Mouse (Mus musculus) liver, embryonic 15.5 days (tissue): ENCODE results near the gene Gmip. TPM values are rescaled to one million over a fixed set of nuclear protein-coding genes. Genes with fewer than 3 reads are reported as not detected.

Experiments
- ATAC-seq: fragments of 200-750 bp; cut with Nextera tagmentation; 2 replicates; pipeline ENCODE4 v1.8.0; 2017; ENCODE audit warnings: moderate number of reproducible peaks, mild to moderate bottlenecking, moderate library complexity; ENCODE audit not compliant: insufficient read depth
- H3K27ac ChIP-seq: fragments of 300-500 bp; sonication (generic); replicated peaks from 2 replicates; pipeline ENCODE4 v1.5.1; 2015; ENCODE audit warnings: mild to moderate bottlenecking, inconsistent platforms
- H3K27me3 ChIP-seq: fragments of 300-500 bp; sonication (generic); 2 replicates; pipeline ENCODE4 v1.6.1; 2015; ENCODE audit warnings: mild to moderate bottlenecking, inconsistent platforms
- H3K36me3 ChIP-seq: fragments of 300-500 bp; sonication (generic); replicated peaks from 2 replicates; pipeline ENCODE4 v1.6.1; 2015; ENCODE audit warnings: moderate library complexity, mild to moderate bottlenecking, inconsistent platforms
- H3K4me1 ChIP-seq: fragments of 300-500 bp; sonication (generic); replicated peaks from 2 replicates; pipeline ENCODE4 v1.6.1; 2015; ENCODE audit warnings: inconsistent platforms
- H3K4me2 ChIP-seq: fragments of 300-500 bp; sonication (generic); 2 replicates; pipeline ENCODE4 v1.6.1; 2015; ENCODE audit warnings: moderate library complexity, mild to moderate bottlenecking, inconsistent platforms
- H3K4me3 ChIP-seq: fragments of 300-500 bp; sonication (generic); replicated peaks from 2 replicates; pipeline ENCODE4 v1.5.1; 2015; ENCODE audit warnings: mild to moderate bottlenecking, inconsistent platforms
- H3K9ac ChIP-seq: fragments of 300-500 bp; sonication (generic); 2 replicates; pipeline ENCODE4 v1.6.1; 2015; ENCODE audit warnings: moderate library complexity, mild to moderate bottlenecking, inconsistent platforms
- H3K9me3 ChIP-seq: fragments of 300-500 bp; sonication (generic); replicated peaks from 2 replicates; pipeline ENCODE4 v1.6.1; 2016; ENCODE audit warnings: inconsistent platforms
- WGBS: fragments of 180-500 bp; shearing (Covaris S2); methylation state at CpG from one replicate; pipeline ENCODE4 v1.1.7; 2015; ENCODE audit warnings: mixed read lengths; ENCODE audit not compliant: insufficient replicate concordance; 5-methylcytosine and 5-hydroxymethylcytosine counted together
- polyA plus RNA-seq: library from polyadenylated mRNA; unstranded; fragments of >200 nt; fragmentation: Nextera tagmentation; extraction: Ambion mirVana; gene quantifications from 2 replicates; pipeline ENCODE4 v1.2.1, GENCODE M21; 2015

The Gmip gene
- polyA plus RNA-seq, 1 experiment from 2014 or later, result 5.7 TPM

GRCm38 (mm10) chr8:69822386-69823191, 14.1 kb downstream of the Gmip start, which contains the start of gene Lpar2:
Lpar2 (plus strand) TSS chr8:69822429.
- Histone ChIP-seq H3K4me2 (peak within 1 kb of the TSS; percentile 79), H3K27me3 (peaks cover 9% of the 10 kb centered on the region; the same call in 1 of the 2 replicates), H3K4me1 (peaks cover 13% of the 10 kb centered on the region), H3K27ac (no peak within 1 kb of the TSS), H3K9ac (peak within 1 kb of the TSS; percentile 39; the same call in 1 of the 2 replicates), H3K9me3 (no peaks in the 10 kb centered on the region), H3K4me3 (peak within 1 kb of the TSS; percentile 53), H3K36me3 (peaks cover 6% of the 10 kb centered on the region)
- WGBS, result 3% methylated on average over 32 of the region's 35 CpGs
- ATAC-seq, result peak; percentile 63

GRCm38 (mm10) chr8:69826371-69826770, 17.9 kb downstream of the Gmip start:
- Histone ChIP-seq H3K9me3 (no peaks in the 10 kb centered on the region), H3K4me2 (no peak overlapping the region), H3K4me3 (no peak overlapping the region), H3K27ac (no peak overlapping the region), H3K4me1 (peaks cover 13% of the 10 kb centered on the region), H3K27me3 (peaks cover 9% of the 10 kb centered on the region; the same call in 1 of the 2 replicates), H3K9ac (no peak overlapping the region), H3K36me3 (no peaks in the 10 kb centered on the region)
- 82% methylated on average over 12 of the region's 12 CpGs for WGBS
- ATAC-seq, result no peak

GRCm38 (mm10) chr8:69832298-69832853, 23.9 kb downstream of the Gmip start, which contains the start of gene Pbx4:
Pbx4 (plus strand) TSS chr8:69832491.
- Histone ChIP-seq H3K4me2 (peak within 1 kb of the TSS; percentile 96), H3K27ac (peak within 1 kb of the TSS; percentile 53; the same call in 1 of the 2 replicates), H3K4me1 (peaks cover 19% of the 10 kb centered on the region), H3K4me3 (peak within 1 kb of the TSS; percentile 69), H3K27me3 (no peaks in the 10 kb centered on the region; the same call in 1 of the 2 replicates), H3K9ac (peak within 1 kb of the TSS; percentile 70), H3K9me3 (no peaks in the 10 kb centered on the region), H3K36me3 (no peaks in the 10 kb centered on the region)
- under 1% methylated on average over 38 of the region's 38 CpGs for WGBS
- ATAC-seq, result peak; percentile 90

- ATAC-seq, result no peak
- no peak overlapping the region for H3K4me2 ChIP-seq
These were observed 28.7 kb downstream of the Gmip start for GRCm38 (mm10) chr8:69837057-69837682.

GRCm38 (mm10) chr8:69847167-69848065, 38.9 kb downstream of the Gmip start:
- no peak for ATAC-seq
- no peaks in the 10 kb centered on the region for H3K36me3 ChIP-seq
- WGBS, result 48% methylated on average over 3 of the region's 3 CpGs

More at GRCm38 (mm10) chr8:69837057-69837682, 28.7 kb downstream of the Gmip start:
- no peaks in the 10 kb centered on the region; the same call in 1 of the 2 replicates for H3K27me3 ChIP-seq
- peaks cover 13% of the 10 kb centered on the region for H3K4me1 ChIP-seq
- H3K4me3 ChIP-seq, result no peak overlapping the region
- WGBS, result 56% methylated on average over 8 of the region's 8 CpGs
- no peaks in the 10 kb centered on the region for H3K36me3 ChIP-seq
- no peak overlapping the region for H3K9ac ChIP-seq
- H3K27ac ChIP-seq, result no peak overlapping the region
- H3K9me3 ChIP-seq, result no peaks in the 10 kb centered on the region

GRCm38 (mm10) chr8:69848951-69849350, 40.5 kb downstream of the Gmip start:
- H3K4me3 ChIP-seq, result no peak overlapping the region
- H3K9me3 ChIP-seq, result no peaks in the 10 kb centered on the region
- H3K9ac ChIP-seq, result no peak overlapping the region
- peaks cover 16% of the 10 kb centered on the region for H3K4me1 ChIP-seq
- ATAC-seq, result no peak
- H3K4me2 ChIP-seq, result no peak overlapping the region
- no peak overlapping the region for H3K27ac ChIP-seq
- no peaks in the 10 kb centered on the region for H3K27me3 ChIP-seq
- no peaks in the 10 kb centered on the region for H3K36me3 ChIP-seq
- 62% methylated on average over 8 of the region's 8 CpGs for WGBS

More at GRCm38 (mm10) chr8:69847167-69848065, 38.9 kb downstream of the Gmip start:
- Histone ChIP-seq H3K4me3 (no peak overlapping the region), H3K4me2 (no peak overlapping the region), H3K4me1 (peaks cover 16% of the 10 kb centered on the region), H3K9me3 (no peaks in the 10 kb centered on the region), H3K9ac (no peak overlapping the region), H3K27me3 (no peaks in the 10 kb centered on the region), H3K27ac (no peak overlapping the region)

- ATAC-seq, result no peak
- Histone ChIP-seq H3K27ac (no peak overlapping the region), H3K27me3 (no peaks in the 10 kb centered on the region), H3K4me3 (no peak overlapping the region), H3K4me1 (peaks cover 16% of the 10 kb centered on the region), H3K36me3 (no peaks in the 10 kb centered on the region), H3K9me3 (no peaks in the 10 kb centered on the region), H3K4me2 (no peak overlapping the region), H3K9ac (no peak overlapping the region)
- WGBS, result 25% methylated on average over 3 of the region's 3 CpGs
These were observed 41.4 kb downstream of the Gmip start for GRCm38 (mm10) chr8:69849899-69850298.

GRCm38 (mm10) chr8:69850926-69851506, 42.5 kb downstream of the Gmip start:
- 63% methylated on average over 7 of the region's 7 CpGs for WGBS
- peak overlapping the region; percentile 72 for H3K27ac ChIP-seq
- H3K4me3 ChIP-seq, result no peak overlapping the region
- no peaks in the 10 kb centered on the region for H3K36me3 ChIP-seq
- H3K4me1 ChIP-seq, result peaks cover 16% of the 10 kb centered on the region
- peak; percentile 85 for ATAC-seq
- H3K9me3 ChIP-seq, result no peaks in the 10 kb centered on the region
- H3K27me3 ChIP-seq, result no peaks in the 10 kb centered on the region
- H3K9ac ChIP-seq, result no peak overlapping the region
- peak overlapping the region; percentile 44 for H3K4me2 ChIP-seq

GRCm38 (mm10) chr8:69853869-69854268, 45.4 kb downstream of the Gmip start:
- ATAC-seq, result no peak
- H3K27me3 ChIP-seq, result no peaks in the 10 kb centered on the region
- H3K27ac ChIP-seq, result no peak overlapping the region
- WGBS, result 76% methylated on average over 10 of the region's 10 CpGs
- no peaks in the 10 kb centered on the region for H3K36me3 ChIP-seq
- no peaks in the 10 kb centered on the region for H3K9me3 ChIP-seq
- H3K4me1 ChIP-seq, result peaks cover 16% of the 10 kb centered on the region
- H3K9ac ChIP-seq, result no peak overlapping the region
- H3K4me2 ChIP-seq, result no peak overlapping the region
- H3K4me3 ChIP-seq, result no peak overlapping the region

GRCm38 (mm10) chr8:69860807-69861206, 52.3 kb downstream of the Gmip start:
- Histone ChIP-seq H3K9ac (no peak overlapping the region), H3K36me3 (no peaks in the 10 kb centered on the region), H3K4me3 (no peak overlapping the region), H3K27me3 (no peaks in the 10 kb centered on the region), H3K27ac (no peak overlapping the region), H3K9me3 (no peaks in the 10 kb centered on the region), H3K4me2 (no peak overlapping the region), H3K4me1 (peaks cover 16% of the 10 kb centered on the region)
- WGBS, result 61% methylated on average over 4 of the region's 4 CpGs
- no peak for ATAC-seq
